Mouse (Mus musculus) midbrain, embryonic 14.5 days (tissue): ENCODE results near the gene Gin1. TPM values are rescaled to one million over a fixed set of nuclear protein-coding genes. Genes with fewer than 3 reads are reported as not detected.

ENCODE experiments used
- ATAC-seq: fragments of 200-750 bp; cut with Nextera tagmentation; 2 replicates; pipeline ENCODE4 v1.8.0; 2017; ENCODE audit warnings: moderate number of reproducible peaks, moderate library complexity; ENCODE audit not compliant: low FRiP score, low TSS enrichment
- DNase-seq: peaks from one replicate; pipeline ENCODE4 v3.0.0-alpha.2; 2015
- H3K27ac ChIP-seq: fragments of 300-500 bp; sonication (generic); replicated peaks from 2 replicates; pipeline ENCODE4 v1.5.1; 2014; ENCODE audit warnings: mild to moderate bottlenecking, low read depth, low read length, moderate library complexity
- H3K27me3 ChIP-seq: fragments of 300-500 bp; sonication (generic); 2 replicates; pipeline ENCODE4 v1.6.1; 2014; ENCODE audit warnings: low read length, control low read depth, mixed read lengths; ENCODE audit not compliant: control insufficient read depth, insufficient read depth
- H3K36me3 ChIP-seq: fragments of 300-500 bp; sonication (generic); 2 replicates; pipeline ENCODE4 v1.6.1; 2014; ENCODE audit warnings: low read length, control low read depth; ENCODE audit not compliant: control insufficient read depth, insufficient read depth
- H3K4me1 ChIP-seq: fragments of 300-500 bp; sonication (generic); 2 replicates; pipeline ENCODE4 v1.6.1; 2014; ENCODE audit warnings: mild to moderate bottlenecking, antibody characterized with exemption, low read length, control low read depth; ENCODE audit not compliant: control insufficient read depth, insufficient read depth
- H3K4me2 ChIP-seq: fragments of 300-500 bp; sonication (generic); 2 replicates; pipeline ENCODE4 v1.6.1; 2014; ENCODE audit warnings: mild to moderate bottlenecking, low read length, moderate library complexity
- H3K4me3 ChIP-seq: fragments of 300-500 bp; sonication (generic); replicated peaks from 2 replicates; pipeline ENCODE4 v1.5.1; 2014; ENCODE audit warnings: low read depth, low read length
- H3K9ac ChIP-seq: fragments of 300-500 bp; sonication (generic); replicated peaks from 2 replicates; pipeline ENCODE4 v1.6.1; 2014; ENCODE audit warnings: mild to moderate bottlenecking, low read length, moderate library complexity
- H3K9me3 ChIP-seq: fragments of 300-500 bp; sonication (generic); 2 replicates; pipeline ENCODE4 v1.6.1; 2016; ENCODE audit warnings: low read length, control low read depth, mixed read lengths; ENCODE audit not compliant: control insufficient read depth
- WGBS: fragments of 180-500 bp; shearing (Covaris S2); extraction: QIAGEN DNeasy Blood & Tissue Kit; methylation state at CpG from one replicate; pipeline ENCODE4 v1.1.7; 2014; 5-methylcytosine and 5-hydroxymethylcytosine counted together
- polyA plus RNA-seq: library from polyadenylated mRNA; unstranded; fragments of >200 nt; fragmentation: Nextera tagmentation; extraction: Ambion mirVana; gene quantifications from 2 replicates; pipeline ENCODE4 v1.2.1, GENCODE M21; 2014

The Gin1 gene
- polyA plus RNA-seq, 1 experiment from 2014 or later, result 14.6 TPM

GRCm38 (mm10) chr1:97802207-97802902, 32.4 kb downstream of the Gin1 start:
- ATAC-seq (no peak), DNase-seq (peak; percentile 74)
- 38% methylated on average over 4 of the region's 4 CpGs for WGBS
- no peaks in the 10 kb centered on the region for H3K36me3 ChIP-seq
- H3K9ac ChIP-seq, result no peak overlapping the region
- no peaks in the 10 kb centered on the region for H3K27me3 ChIP-seq
- no peak overlapping the region for H3K4me2 ChIP-seq
- H3K4me1 ChIP-seq, result no peaks in the 10 kb centered on the region
- no peaks in the 10 kb centered on the region for H3K9me3 ChIP-seq
- H3K4me3 ChIP-seq, result no peak overlapping the region
- H3K27ac ChIP-seq, result no peak overlapping the region

GRCm38 (mm10) chr1:97804520-97804919, 34.5 kb downstream of the Gin1 start:
- no peaks in the 10 kb centered on the region for H3K4me1 ChIP-seq
- no peak for ATAC-seq
- H3K9ac ChIP-seq, result no peak overlapping the region
- no peaks in the 10 kb centered on the region for H3K9me3 ChIP-seq
- no peaks in the 10 kb centered on the region for H3K36me3 ChIP-seq
- H3K4me3 ChIP-seq, result no peak overlapping the region
- H3K27ac ChIP-seq, result no peak overlapping the region
- H3K27me3 ChIP-seq, result no peaks in the 10 kb centered on the region
- H3K4me2 ChIP-seq, result no peak overlapping the region
- DNase-seq, result no peak

- ATAC-seq, result no peak; the same call in 1 of the 2 replicates
- Histone ChIP-seq H3K4me1 (no peaks in the 10 kb centered on the region), H3K27ac (no peak overlapping the region), H3K9me3 (no peaks in the 10 kb centered on the region), H3K4me2 (no peak overlapping the region), H3K36me3 (no peaks in the 10 kb centered on the region), H3K9ac (no peak overlapping the region), H3K4me3 (no peak overlapping the region), H3K27me3 (no peaks in the 10 kb centered on the region)
- DNase-seq, result peak; percentile 84
- 41% methylated on average over 2 of the region's 2 CpGs for WGBS
Observed at GRCm38 (mm10) chr1:97809255-97809912, 39.4 kb downstream of the Gin1 start.

GRCm38 (mm10) chr1:97821282-97821681, 51.3 kb downstream of the Gin1 start:
- 86% methylated on average over 3 of the region's 3 CpGs for WGBS
- DNase-seq (no peak), ATAC-seq (no peak)
- no peak overlapping the region for H3K27ac ChIP-seq
- H3K27me3 ChIP-seq, result no peaks in the 10 kb centered on the region
- H3K4me2 ChIP-seq, result no peak overlapping the region
- no peak overlapping the region for H3K9ac ChIP-seq
- H3K4me1 ChIP-seq, result no peaks in the 10 kb centered on the region
- H3K9me3 ChIP-seq, result no peaks in the 10 kb centered on the region
- peaks cover 4% of the 10 kb centered on the region; the same call in 1 of the 2 replicates for H3K36me3 ChIP-seq
- H3K4me3 ChIP-seq, result no peak overlapping the region

- H3K9ac ChIP-seq, result no peak overlapping the region
- H3K4me3 ChIP-seq, result no peak overlapping the region
- H3K9me3 ChIP-seq, result no peaks in the 10 kb centered on the region
- DNase-seq (no peak), ATAC-seq (no peak)
- H3K27me3 ChIP-seq, result no peaks in the 10 kb centered on the region
- WGBS, result 85% methylated on average over 5 of the region's 5 CpGs
- peaks cover 4% of the 10 kb centered on the region; the same call in 1 of the 2 replicates for H3K36me3 ChIP-seq
- H3K27ac ChIP-seq, result no peak overlapping the region
- H3K4me2 ChIP-seq, result no peak overlapping the region
- no peaks in the 10 kb centered on the region for H3K4me1 ChIP-seq
Observed at GRCm38 (mm10) chr1:97822203-97822602, 52.2 kb downstream of the Gin1 start.

GRCm38 (mm10) chr1:97822904-97823303, 52.9 kb downstream of the Gin1 start:
- H3K36me3 ChIP-seq, result peaks cover 4% of the 10 kb centered on the region; the same call in 1 of the 2 replicates
- DNase-seq, result no peak
- no peak overlapping the region for H3K27ac ChIP-seq
- no peaks in the 10 kb centered on the region for H3K9me3 ChIP-seq
- no peaks in the 10 kb centered on the region for H3K27me3 ChIP-seq
- no peak overlapping the region for H3K4me3 ChIP-seq
- 93% methylated on average over 7 of the region's 7 CpGs for WGBS
- H3K4me1 ChIP-seq, result no peaks in the 10 kb centered on the region
- no peak for ATAC-seq
- no peak overlapping the region for H3K9ac ChIP-seq
- H3K4me2 ChIP-seq, result no peak overlapping the region

GRCm38 (mm10) chr1:97827566-97827965, 57.6 kb downstream of the Gin1 start:
- Histone ChIP-seq H3K9ac (no peak overlapping the region), H3K4me3 (no peak overlapping the region), H3K9me3 (no peaks in the 10 kb centered on the region), H3K27me3 (no peaks in the 10 kb centered on the region), H3K4me1 (no peaks in the 10 kb centered on the region), H3K4me2 (no peak overlapping the region), H3K36me3 (peaks cover 15% of the 10 kb centered on the region; the same call in 1 of the 2 replicates), H3K27ac (no peak overlapping the region)
- DNase-seq (no peak), ATAC-seq (no peak)
- WGBS, result 92% methylated on average over 2 of the region's 2 CpGs

- ATAC-seq (no peak), DNase-seq (no peak)
- Histone ChIP-seq H3K9ac (no peak overlapping the region), H3K4me1 (no peaks in the 10 kb centered on the region), H3K4me2 (no peak overlapping the region), H3K27me3 (no peaks in the 10 kb centered on the region), H3K4me3 (no peak overlapping the region), H3K9me3 (no peaks in the 10 kb centered on the region), H3K36me3 (peaks cover 15% of the 10 kb centered on the region; the same call in 1 of the 2 replicates), H3K27ac (no peak overlapping the region)
- 95% methylated on average over 5 of the region's 5 CpGs for WGBS
Observed at GRCm38 (mm10) chr1:97828087-97828486, 58.1 kb downstream of the Gin1 start.
